Mouse (Mus musculus) small intestine, adult 2 months (tissue): ENCODE results near the gene Fxyd7.

Experiments used
- CTCF ChIP-seq: fragments of 200-500 bp; IDR thresholded peaks from 2 replicates; pipeline ENCODE4 v1.5.1; 2012; ENCODE audit warnings: low read depth, mild to moderate bottlenecking, control low read depth, inconsistent platforms, low read length, moderate library complexity, mixed read lengths; ENCODE audit not compliant: insufficient replicate concordance, insufficient read length; ENCODE audit errors: extremely low read depth
- POLR2A ChIP-seq: fragments of 200-500 bp; IDR thresholded peaks from 2 replicates; pipeline ENCODE4 v1.6.1; 2012; ENCODE audit warnings: low read depth, mild to moderate bottlenecking, control low read depth, inconsistent platforms, low read length, moderate library complexity

- no peak for TF ChIP-seq CTCF
- no peak for TF ChIP-seq POLR2A
These were observed 29.3 kb upstream of the Fxyd7 start for GRCm38 (mm10) chr7:31080611-31081010.
